Mouse (Mus musculus): ENCODE results near the gene Hsd3b7. TPM values are rescaled to one million over a fixed set of nuclear protein-coding genes. Genes with fewer than 3 reads are reported as not detected.

Hsd3b7 gene
- total and polyA plus RNA-seq, 2 experiments from 2014 or later: 8.4 TPM

- Histone ChIP-seq H3K27me3 (ENCODE audit: insufficient read depth, low read length) (no peaks in the 10 kb centered on the region), H3K9me3 (ENCODE audit: low read length) (no peaks in the 10 kb centered on the region), H3K4me3 (ENCODE audit: low read depth, low read length) (no peak overlapping the region), H3K36me3 (ENCODE audit: insufficient read depth) (peaks cover 67% of the 10 kb centered on the region), H3K27ac (ENCODE audit: low read depth, low read length) (no peak overlapping the region), H3K4me1 (ENCODE audit: insufficient read depth) (no peaks in the 10 kb centered on the region), H3K9ac (no peak overlapping the region), H3K4me2 (ENCODE audit: low read depth) (no peak overlapping the region)
- ATAC-seq (no peak), DNase-seq (no peak)
- no peak for TF ChIP-seq CTCF (IDR thresholded peaks at IDR 0.05; ENCODE audit: low read depth)
- 51% methylated on average over 5 of the region's 5 CpGs for WGBS
Observed at GRCm38 (mm10) chr7:127808821-127809220, 8.4 kb downstream of the Hsd3b7 start.

DNA sequence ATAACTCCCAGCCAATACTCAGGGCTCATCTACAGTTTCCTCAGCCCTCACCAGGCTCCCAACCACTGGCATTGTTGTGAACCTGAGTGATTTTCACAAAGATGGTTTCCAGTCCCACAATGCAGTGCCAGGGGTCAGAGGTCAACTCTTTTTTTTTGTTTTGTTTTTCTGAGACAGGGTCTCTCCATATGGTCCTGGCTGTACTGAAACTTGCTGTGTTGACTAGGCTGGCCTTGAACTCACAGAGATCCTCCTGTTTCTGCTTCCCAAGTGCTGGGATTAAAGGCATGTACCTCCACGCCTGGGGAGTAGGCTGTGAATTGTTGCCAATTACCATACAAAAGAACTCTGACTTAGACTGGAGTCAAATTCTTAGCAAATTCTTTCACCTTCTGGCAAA is 9.4 kb downstream of the Hsd3b7 start:
- ATAC-seq: no peak
- no peak for TF ChIP-seq CTCF (IDR thresholded peaks at IDR 0.05; ENCODE audit: low read depth)
- Histone ChIP-seq H3K9ac (no peak overlapping the region), H3K4me3 (ENCODE audit: low read depth, low read length) (no peak overlapping the region), H3K27me3 (ENCODE audit: insufficient read depth, low read length) (no peaks in the 10 kb centered on the region), H3K36me3 (ENCODE audit: insufficient read depth) (peaks cover 69% of the 10 kb centered on the region), H3K27ac (ENCODE audit: low read depth, low read length) (no peak overlapping the region), H3K4me1 (ENCODE audit: insufficient read depth) (no peaks in the 10 kb centered on the region), H3K9me3 (ENCODE audit: low read length) (no peaks in the 10 kb centered on the region), H3K4me2 (ENCODE audit: low read depth) (no peak overlapping the region)
- DNase-seq: no peak
- WGBS: 95% methylated on average over 1 of the region's 1 CpGs

GRCm38 (mm10) chr7:127810650-127811049 is 10.2 kb downstream of the Hsd3b7 start:
- Histone ChIP-seq H3K4me1 (ENCODE audit: insufficient read depth) (no peaks in the 10 kb centered on the region), H3K9me3 (ENCODE audit: low read length) (no peaks in the 10 kb centered on the region), H3K36me3 (ENCODE audit: insufficient read depth) (peaks cover 67% of the 10 kb centered on the region), H3K9ac (no peak overlapping the region), H3K27ac (ENCODE audit: low read depth, low read length) (no peak overlapping the region), H3K27me3 (ENCODE audit: insufficient read depth, low read length) (no peaks in the 10 kb centered on the region), H3K4me2 (ENCODE audit: low read depth) (no peak overlapping the region), H3K4me3 (ENCODE audit: low read depth, low read length) (no peak overlapping the region)
- DNase-seq (no peak), ATAC-seq (no peak)
- WGBS: 76% methylated on average over 10 of the region's 10 CpGs
- TF ChIP-seq CTCF (IDR thresholded peaks at IDR 0.05; ENCODE audit: low read depth): no peak

DNA sequence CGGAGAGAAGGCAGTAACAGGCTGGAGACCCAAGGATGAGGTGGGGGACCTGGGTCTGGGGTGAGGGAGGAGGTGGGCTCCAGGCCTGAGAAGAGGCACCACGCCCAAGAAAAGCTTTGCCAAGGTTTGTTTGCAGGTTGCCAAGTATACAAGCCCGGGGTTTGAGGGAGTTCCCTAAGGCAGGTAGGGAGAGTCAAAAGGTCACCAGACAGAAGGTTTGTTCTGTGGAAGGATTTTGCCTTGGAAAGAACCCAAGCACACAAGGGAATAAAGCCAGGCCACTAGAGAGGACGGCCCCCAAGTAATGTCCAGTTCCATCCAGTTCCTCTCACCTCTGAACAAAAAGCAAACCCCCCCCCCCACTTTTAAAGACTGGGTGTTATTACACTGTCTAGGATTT is 10.8 kb downstream of the Hsd3b7 start:
- no peak overlapping the region for H3K4me2 ChIP-seq (ENCODE audit: low read depth)
- no peak overlapping the region for H3K9ac ChIP-seq
- no peaks in the 10 kb centered on the region for H3K4me1 ChIP-seq (ENCODE audit: insufficient read depth)
- no peaks in the 10 kb centered on the region for H3K27me3 ChIP-seq (ENCODE audit: insufficient read depth, low read length)
- 89% methylated on average over 4 of the region's 4 CpGs for WGBS
- peaks cover 64% of the 10 kb centered on the region for H3K36me3 ChIP-seq (ENCODE audit: insufficient read depth)
- H3K4me3 ChIP-seq (ENCODE audit: low read depth, low read length): no peak overlapping the region
- no peaks in the 10 kb centered on the region for H3K9me3 ChIP-seq (ENCODE audit: low read length)
- H3K27ac ChIP-seq (ENCODE audit: low read depth, low read length): no peak overlapping the region
- DNase-seq (no peak), ATAC-seq (no peak)
- TF ChIP-seq CTCF (IDR thresholded peaks at IDR 0.05; ENCODE audit: low read depth): no peak

GRCm38 (mm10) chr7:127812292-127812691 is 11.9 kb downstream of the Hsd3b7 start:
- ATAC-seq (no peak), DNase-seq (no peak)
- 90% methylated on average over 3 of the region's 3 CpGs for WGBS
- Histone ChIP-seq H3K4me1 (ENCODE audit: insufficient read depth) (no peaks in the 10 kb centered on the region), H3K9ac (no peak overlapping the region), H3K36me3 (ENCODE audit: insufficient read depth) (peaks cover 56% of the 10 kb centered on the region), H3K4me3 (ENCODE audit: low read depth, low read length) (no peak overlapping the region), H3K9me3 (ENCODE audit: low read length) (no peaks in the 10 kb centered on the region), H3K4me2 (ENCODE audit: low read depth) (no peak overlapping the region), H3K27ac (ENCODE audit: low read depth, low read length) (no peak overlapping the region), H3K27me3 (ENCODE audit: insufficient read depth, low read length) (no peaks in the 10 kb centered on the region)
- no peak for TF ChIP-seq CTCF (IDR thresholded peaks at IDR 0.05; ENCODE audit: low read depth)

GRCm38 (mm10) chr7:127813821-127814220 is 13.4 kb downstream of the Hsd3b7 start:
- 69% methylated on average over 4 of the region's 4 CpGs for WGBS
- no peak for TF ChIP-seq CTCF (IDR thresholded peaks at IDR 0.05; ENCODE audit: low read depth)
- Histone ChIP-seq H3K27ac (ENCODE audit: low read depth, low read length) (peak overlapping the region; percentile 45), H3K9ac (no peak overlapping the region), H3K4me3 (ENCODE audit: low read depth, low read length) (no peak overlapping the region), H3K4me2 (ENCODE audit: low read depth) (no peak overlapping the region), H3K36me3 (ENCODE audit: insufficient read depth) (peaks cover 53% of the 10 kb centered on the region), H3K4me1 (ENCODE audit: insufficient read depth) (no peaks in the 10 kb centered on the region), H3K9me3 (ENCODE audit: low read length) (no peaks in the 10 kb centered on the region), H3K27me3 (ENCODE audit: insufficient read depth, low read length) (no peaks in the 10 kb centered on the region)
- ATAC-seq (peak; percentile 12; the same call in 1 of the 2 replicates), DNase-seq (no peak)

- H3K9me3 ChIP-seq (ENCODE audit: low read length): no peaks in the 10 kb centered on the region
- no peaks in the 10 kb centered on the region for H3K4me1 ChIP-seq (ENCODE audit: insufficient read depth)
- peak; percentile 66 for ATAC-seq
- no peak for TF ChIP-seq CTCF (IDR thresholded peaks at IDR 0.05; ENCODE audit: low read depth)
- H3K36me3 ChIP-seq (ENCODE audit: insufficient read depth): peaks cover 50% of the 10 kb centered on the region
- H3K4me3 ChIP-seq (ENCODE audit: low read depth, low read length): no peak overlapping the region
- peak overlapping the region; percentile 45 for H3K27ac ChIP-seq (ENCODE audit: low read depth, low read length)
- H3K4me2 ChIP-seq (ENCODE audit: low read depth): no peak overlapping the region
- no peaks in the 10 kb centered on the region for H3K27me3 ChIP-seq (ENCODE audit: insufficient read depth, low read length)
- DNase-seq: peak; percentile 74
- H3K9ac ChIP-seq: no peak overlapping the region
- WGBS: 43% methylated on average over 19 of the region's 19 CpGs
Observed at GRCm38 (mm10) chr7:127814241-127814921, 14.0 kb downstream of the Hsd3b7 start.

All from forebrain, postnatal 0 days (tissue).